Mouse (Mus musculus): ENCODE results near the gene Htt. TPM values are rescaled to one million over a fixed set of nuclear protein-coding genes. Genes with fewer than 3 reads are reported as not detected.

Gene Htt
- polyA plus RNA-seq, 1 experiment = 42.3 TPM

DNA sequence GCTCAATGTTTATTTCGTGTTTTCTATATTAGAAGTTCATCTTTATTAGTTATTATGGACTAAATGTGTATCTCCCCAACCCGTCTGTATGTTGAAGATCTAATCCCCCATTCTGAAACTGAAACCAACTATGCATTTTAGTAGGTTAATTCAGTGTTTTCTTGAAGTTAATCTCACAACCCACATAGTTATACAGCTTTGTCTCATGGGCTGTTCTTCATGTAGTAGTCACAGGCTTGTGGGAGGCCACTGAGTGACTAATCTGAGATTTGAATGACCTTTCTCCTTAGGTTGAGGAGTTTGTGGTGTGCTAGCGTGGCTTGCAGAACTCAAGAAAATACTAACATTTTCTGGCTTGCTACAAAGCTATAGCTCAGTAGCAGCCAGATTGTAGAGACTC is 23.5 kb downstream of the Htt start:
- H3K36me3 ChIP-seq (ENCODE audit: control insufficient read depth, insufficient read depth, low read length, poor library complexity, severe bottlenecking) = peaks cover 2% of the 10 kb centered on the region
- no peak overlapping the region for H3K27ac ChIP-seq (ENCODE audit: insufficient read depth, low read length)
- no peaks in the 10 kb centered on the region for H3K4me1 ChIP-seq (ENCODE audit: control insufficient read depth, insufficient read depth, low read length)
- H3K27me3 ChIP-seq (ENCODE audit: control insufficient read depth, insufficient read depth, low read length, poor library complexity, severe bottlenecking) = no peaks in the 10 kb centered on the region
- H3K4me3 ChIP-seq (ENCODE audit: low read depth, low read length) = no peak overlapping the region
- TF ChIP-seq EP300 (IDR thresholded peaks at IDR 0.05; ENCODE audit: insufficient read depth, low read depth, low read length) (no peak), POLR2A (IDR thresholded peaks at IDR 0.05; ENCODE audit: insufficient read depth, low read length) (no peak), CTCF (IDR thresholded peaks at IDR 0.05; ENCODE audit: low read depth, low read length) (no peak)
- no peak overlapping the region for H3K9ac ChIP-seq (ENCODE audit: low read depth, poor library complexity, severe bottlenecking)
- no peaks in the 10 kb centered on the region for H3K9me3 ChIP-seq (replicated peaks; ENCODE audit: control insufficient read depth, insufficient read depth, low read length, poor library complexity, severe bottlenecking)

DNA sequence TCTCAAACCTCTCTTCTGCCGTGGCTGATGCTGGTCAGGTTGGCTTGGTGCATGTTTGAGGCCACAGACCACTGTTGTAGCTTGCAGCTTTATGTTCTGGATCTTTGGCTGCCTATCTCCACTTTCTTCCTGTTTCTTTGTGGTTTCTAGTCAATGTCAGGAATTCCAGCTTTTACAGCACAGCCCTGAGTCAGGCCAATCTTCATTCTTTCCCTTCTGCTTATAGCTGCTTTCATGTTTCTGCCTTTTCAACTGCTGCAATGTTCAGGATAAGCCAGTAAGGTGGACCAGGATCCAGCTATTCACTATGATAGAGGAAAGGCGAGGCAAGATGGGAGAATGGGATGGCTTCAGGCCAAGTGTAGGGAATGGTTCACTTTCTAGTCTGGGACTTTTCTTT is 29.6 kb downstream of the Htt start:
- Histone ChIP-seq H3K4me1 (ENCODE audit: control insufficient read depth, insufficient read depth, low read length) (no peaks in the 10 kb centered on the region), H3K36me3 (ENCODE audit: control insufficient read depth, insufficient read depth, low read length, poor library complexity, severe bottlenecking) (no peaks in the 10 kb centered on the region; the same call in 1 of the 2 replicates), H3K9me3 (replicated peaks; ENCODE audit: control insufficient read depth, insufficient read depth, low read length, poor library complexity, severe bottlenecking) (no peaks in the 10 kb centered on the region), H3K27me3 (ENCODE audit: control insufficient read depth, insufficient read depth, low read length, poor library complexity, severe bottlenecking) (no peaks in the 10 kb centered on the region), H3K4me3 (ENCODE audit: low read depth, low read length) (no peak overlapping the region), H3K9ac (ENCODE audit: low read depth, poor library complexity, severe bottlenecking) (no peak overlapping the region), H3K27ac (ENCODE audit: insufficient read depth, low read length) (no peak overlapping the region)
- TF ChIP-seq EP300 (IDR thresholded peaks at IDR 0.05; ENCODE audit: insufficient read depth, low read depth, low read length) (no peak), POLR2A (IDR thresholded peaks at IDR 0.05; ENCODE audit: insufficient read depth, low read length) (no peak), CTCF (IDR thresholded peaks at IDR 0.05; ENCODE audit: low read depth, low read length) (no peak)

DNA sequence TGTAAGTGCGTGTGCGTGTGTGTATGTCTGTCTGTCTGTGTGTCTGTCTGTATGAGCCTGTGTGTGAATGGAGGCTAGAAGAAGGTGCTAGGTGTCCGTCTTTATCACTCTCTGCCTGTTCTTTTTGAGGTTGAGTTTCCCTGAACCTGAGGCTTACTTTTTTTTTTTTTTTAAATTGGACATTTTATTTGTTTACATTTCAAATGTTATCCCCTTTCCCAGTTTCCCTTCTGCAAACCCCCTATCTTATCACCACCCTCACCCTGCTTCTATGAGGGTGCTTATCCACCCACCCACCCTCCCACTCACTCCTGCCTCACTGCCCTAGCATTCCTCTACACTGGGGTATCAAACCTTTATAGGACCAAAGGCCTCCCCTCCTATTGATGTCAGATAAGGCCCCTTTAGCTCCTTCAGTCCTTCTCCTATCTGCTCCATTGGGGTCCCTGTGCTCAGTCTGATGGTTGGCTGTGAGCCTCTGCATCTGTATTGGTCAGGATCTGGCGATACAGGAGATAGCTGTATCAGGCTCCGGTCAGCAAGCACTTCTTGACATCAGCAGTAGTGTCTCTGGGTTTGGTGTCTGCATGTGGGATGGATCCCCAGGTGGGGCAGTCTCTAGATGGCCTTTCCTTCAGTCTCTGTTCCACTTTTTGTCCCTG is 38.9 kb downstream of the Htt start:
- Histone ChIP-seq H3K27ac (ENCODE audit: insufficient read depth, low read length) (no peak overlapping the region), H3K27me3 (ENCODE audit: control insufficient read depth, insufficient read depth, low read length, poor library complexity, severe bottlenecking) (no peaks in the 10 kb centered on the region), H3K9ac (ENCODE audit: low read depth, poor library complexity, severe bottlenecking) (no peak overlapping the region), H3K4me1 (ENCODE audit: control insufficient read depth, insufficient read depth, low read length) (no peaks in the 10 kb centered on the region), H3K36me3 (ENCODE audit: control insufficient read depth, insufficient read depth, low read length, poor library complexity, severe bottlenecking) (peaks cover 19% of the 10 kb centered on the region), H3K9me3 (replicated peaks; ENCODE audit: control insufficient read depth, insufficient read depth, low read length, poor library complexity, severe bottlenecking) (no peaks in the 10 kb centered on the region), H3K4me3 (ENCODE audit: low read depth, low read length) (no peak overlapping the region)
- TF ChIP-seq CTCF (IDR thresholded peaks at IDR 0.05; ENCODE audit: low read depth, low read length) (no peak), POLR2A (IDR thresholded peaks at IDR 0.05; ENCODE audit: insufficient read depth, low read length) (no peak), EP300 (IDR thresholded peaks at IDR 0.05; ENCODE audit: insufficient read depth, low read depth, low read length) (no peak)

DNA sequence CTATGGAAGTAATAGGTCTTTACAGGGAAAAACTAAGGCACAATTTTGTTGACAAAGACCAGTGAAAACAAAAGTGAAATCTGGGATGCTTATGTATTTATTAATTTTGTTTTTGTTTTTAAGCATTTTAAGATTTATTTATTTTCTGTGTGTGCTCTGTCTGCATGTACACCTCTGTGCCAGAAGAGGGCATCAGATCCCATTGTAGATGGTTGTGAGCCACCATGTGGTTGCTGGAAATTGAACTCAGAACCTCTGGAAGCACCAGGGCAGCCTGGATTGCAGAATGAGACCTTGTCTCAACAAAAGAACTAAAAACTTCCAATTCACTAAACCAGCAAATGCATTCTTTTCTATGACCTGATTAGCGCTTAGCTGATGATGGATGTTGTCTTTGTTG is 44.5 kb downstream of the Htt start:
- H3K27ac ChIP-seq (ENCODE audit: insufficient read depth, low read length) = no peak overlapping the region
- no peaks in the 10 kb centered on the region for H3K27me3 ChIP-seq (ENCODE audit: control insufficient read depth, insufficient read depth, low read length, poor library complexity, severe bottlenecking)
- no peak overlapping the region for H3K9ac ChIP-seq (ENCODE audit: low read depth, poor library complexity, severe bottlenecking)
- H3K36me3 ChIP-seq (ENCODE audit: control insufficient read depth, insufficient read depth, low read length, poor library complexity, severe bottlenecking) = peaks cover 19% of the 10 kb centered on the region
- H3K4me3 ChIP-seq (ENCODE audit: low read depth, low read length) = no peak overlapping the region
- no peak for TF ChIP-seq POLR2A (IDR thresholded peaks at IDR 0.05; ENCODE audit: insufficient read depth, low read length)
- peak; percentile 16 for TF ChIP-seq CTCF (IDR thresholded peaks at IDR 0.05; ENCODE audit: low read depth, low read length)
- no peak for TF ChIP-seq EP300 (IDR thresholded peaks at IDR 0.05; ENCODE audit: insufficient read depth, low read depth, low read length)
- H3K4me1 ChIP-seq (ENCODE audit: control insufficient read depth, insufficient read depth, low read length) = no peaks in the 10 kb centered on the region
- no peaks in the 10 kb centered on the region for H3K9me3 ChIP-seq (replicated peaks; ENCODE audit: control insufficient read depth, insufficient read depth, low read length, poor library complexity, severe bottlenecking)

DNA sequence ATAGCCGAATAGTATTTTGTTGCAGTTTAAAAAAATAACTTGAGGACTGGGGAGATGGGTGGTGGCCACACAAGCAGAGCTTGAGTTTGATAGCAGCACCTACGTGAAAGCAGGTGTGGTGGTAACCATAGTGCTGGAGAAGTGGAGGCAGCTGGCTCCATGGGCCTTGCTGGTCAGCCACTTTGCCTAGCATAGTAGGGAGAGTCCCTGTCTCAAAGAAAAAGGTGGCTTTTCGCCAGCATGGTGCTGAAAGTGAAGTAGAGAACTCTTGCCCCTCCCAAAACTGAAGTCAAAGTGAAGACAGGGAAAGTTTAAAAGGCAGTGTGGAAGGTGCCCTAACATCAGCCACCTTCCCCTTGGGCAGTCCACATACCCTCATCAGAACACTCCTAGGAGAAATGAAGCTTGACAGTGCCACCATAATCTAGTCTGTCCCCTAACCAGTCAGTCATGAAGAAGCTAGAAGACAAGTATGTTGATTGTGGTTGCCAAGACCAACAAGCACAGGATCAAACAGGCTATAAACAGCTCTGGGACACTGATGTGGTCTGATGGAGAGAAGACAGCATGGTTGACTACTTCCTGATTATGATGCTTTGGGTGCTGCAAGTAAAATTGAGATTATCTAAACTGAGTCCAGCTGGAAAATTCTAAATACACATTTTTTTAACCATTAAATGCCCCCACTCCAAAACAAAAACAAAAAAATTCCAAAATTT is 61.0 kb downstream of the Htt start:
- TF ChIP-seq EP300 (IDR thresholded peaks at IDR 0.05; ENCODE audit: insufficient read depth, low read depth, low read length) (no peak), CTCF (IDR thresholded peaks at IDR 0.05; ENCODE audit: low read depth, low read length) (no peak), POLR2A (IDR thresholded peaks at IDR 0.05; ENCODE audit: insufficient read depth, low read length) (no peak)
- Histone ChIP-seq H3K4me1 (ENCODE audit: control insufficient read depth, insufficient read depth, low read length) (no peaks in the 10 kb centered on the region), H3K4me3 (ENCODE audit: low read depth, low read length) (no peak overlapping the region), H3K9ac (ENCODE audit: low read depth, poor library complexity, severe bottlenecking) (no peak overlapping the region), H3K27ac (ENCODE audit: insufficient read depth, low read length) (no peak overlapping the region), H3K9me3 (replicated peaks; ENCODE audit: control insufficient read depth, insufficient read depth, low read length, poor library complexity, severe bottlenecking) (no peaks in the 10 kb centered on the region), H3K36me3 (ENCODE audit: control insufficient read depth, insufficient read depth, low read length, poor library complexity, severe bottlenecking) (peaks cover 12% of the 10 kb centered on the region), H3K27me3 (ENCODE audit: control insufficient read depth, insufficient read depth, low read length, poor library complexity, severe bottlenecking) (no peaks in the 10 kb centered on the region)

DNA sequence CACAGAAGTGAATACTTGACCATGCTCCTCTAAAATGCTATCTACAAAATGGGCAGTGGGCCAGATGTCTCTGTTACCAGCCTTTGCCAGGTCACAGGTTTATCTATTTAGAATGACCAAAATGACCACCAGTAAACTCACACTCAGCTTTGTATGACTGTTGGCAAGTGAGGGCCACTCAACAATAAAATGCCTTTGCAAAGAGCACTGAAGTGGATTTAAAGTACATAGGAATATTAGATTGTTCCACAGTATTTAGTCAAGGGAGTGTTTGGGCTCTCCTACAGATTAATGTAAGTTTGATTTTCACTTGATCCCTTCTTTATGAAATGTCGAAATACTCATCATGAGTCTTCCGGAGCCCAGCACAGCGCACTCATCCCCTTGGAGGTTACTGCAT is 92.5 kb downstream of the Htt start:
- H3K4me3 ChIP-seq (ENCODE audit: low read depth, low read length) = no peak overlapping the region
- no peak overlapping the region for H3K9ac ChIP-seq (ENCODE audit: low read depth, poor library complexity, severe bottlenecking)
- H3K9me3 ChIP-seq (replicated peaks; ENCODE audit: control insufficient read depth, insufficient read depth, low read length, poor library complexity, severe bottlenecking) = no peaks in the 10 kb centered on the region
- TF ChIP-seq EP300 (IDR thresholded peaks at IDR 0.05; ENCODE audit: insufficient read depth, low read depth, low read length) = no peak
- TF ChIP-seq CTCF (IDR thresholded peaks at IDR 0.05; ENCODE audit: low read depth, low read length) = no peak
- TF ChIP-seq POLR2A (IDR thresholded peaks at IDR 0.05; ENCODE audit: insufficient read depth, low read length) = no peak
- peaks cover 13% of the 10 kb centered on the region for H3K36me3 ChIP-seq (ENCODE audit: control insufficient read depth, insufficient read depth, low read length, poor library complexity, severe bottlenecking)
- H3K4me1 ChIP-seq (ENCODE audit: control insufficient read depth, insufficient read depth, low read length) = no peaks in the 10 kb centered on the region
- H3K27me3 ChIP-seq (ENCODE audit: control insufficient read depth, insufficient read depth, low read length, poor library complexity, severe bottlenecking) = no peaks in the 10 kb centered on the region
- no peak overlapping the region for H3K27ac ChIP-seq (ENCODE audit: insufficient read depth, low read length)
